ENCODE assay signal across 12 mouse cellular contexts in genomic region chr12:111436640-111437039, GRCm38 (mm10). TPM values are rescaled to one million over a fixed set of nuclear protein-coding genes. Genes with fewer than 3 reads are reported as not detected.
DNase-seq lines count a peak whose midpoint lies in the region; ATAC-seq and TF ChIP-seq lines count a peak whose summit lies in the region.
"Had no signal": no experiment of that assay in that cellular context is flagged by ENCODE, and none has a peak within 500 bp of the region (broad histone marks: within the 10 kb centered on the region; RNA-seq: fewer than 3 reads in every experiment).

No protein-coding gene starts in this region.

- no peak for ATAC-seq in liver, embryonic 16.5 days (ENCODE audit: low read depth)
- ATAC-seq: forebrain, postnatal 0 days had no signal

- no peak overlapping the region for H3K4me2 ChIP-seq in liver, embryonic 16.5 days (ENCODE audit: low read depth, low read length)
- H3K4me2 ChIP-seq: limb, embryonic 13.5 days had no signal

- TF ChIP-seq CTCF in left cerebral cortex, adult 2 months (IDR thresholded peaks at IDR 0.05): no peak
- no peak for TF ChIP-seq CTCF in cortical plate, adult 2 months (IDR thresholded peaks at IDR 0.05; ENCODE audit: extremely low read depth, insufficient read depth, low read length)

- intact Hi-C loops in left cerebral cortex, adult 2 months (cut with DNase I): no loop called here

- H3K36me3 ChIP-seq in liver, embryonic 16.5 days (ENCODE audit: control insufficient read depth, insufficient read depth): no peaks in the 10 kb centered on the region
- H3K36me3 ChIP-seq: limb, embryonic 13.5 days had no signal

- H3K9me3 ChIP-seq in liver, embryonic 16.5 days (replicated peaks; ENCODE audit: control insufficient read depth, low read length): no peaks in the 10 kb centered on the region
- H3K9me3 ChIP-seq: limb, embryonic 13.5 days had no signal

- peak overlapping the region; percentile 50; the same call in 1 of the 2 replicates for H3K27ac ChIP-seq in left cerebral cortex, adult 2 months
- peak overlapping the region; percentile 37; the same call in 1 of the 2 replicates for H3K27ac ChIP-seq in cortical plate, adult 2 months (ENCODE audit: insufficient read depth, low read length)
- H3K27ac ChIP-seq in liver, embryonic 16.5 days (ENCODE audit: low read length): peak overlapping the region; percentile 49
- H3K27ac ChIP-seq: limb, embryonic 13.5 days had no signal

- no peak overlapping the region for H3K4me3 ChIP-seq in left cerebral cortex, adult 2 months
- H3K4me3 ChIP-seq in cortical plate, adult 2 months (ENCODE audit: insufficient read depth, low read length): no peak overlapping the region
- H3K4me3 ChIP-seq in liver, embryonic 16.5 days (ENCODE audit: low read depth, low read length): no peak overlapping the region
- H3K4me3 ChIP-seq: limb, embryonic 13.5 days had no signal

- no peak for TF ChIP-seq POLR2A in cortical plate, adult 2 months (IDR thresholded peaks at IDR 0.05; ENCODE audit: extremely low read depth, insufficient read depth, low read length)

- DNase-seq in left cerebral cortex, adult 2 months (ENCODE audit: extremely low spot score in 1 of 2, low spot score in 2 of 2): peak in 1 of 2 experiments; percentile 33
- no peak for DNase-seq in left cerebral cortex, adult 11 months (ENCODE audit: low spot score)
- peak; percentile 28 for DNase-seq in right cerebral cortex, postnatal 14 days
- DNase-seq in adrenal gland, postnatal 4 days (ENCODE audit: low spot score in 2 of 2): no peak
- DNase-seq in urinary bladder, postnatal 10 days (ENCODE audit: low spot score): no peak
- DNase-seq in thymus, postnatal 0 days (ENCODE audit: low spot score): no peak
- DNase-seq: forebrain, postnatal 0 days had no signal

- peaks cover 3% of the 10 kb centered on the region; the same call in 1 of the 2 replicates for H3K4me1 ChIP-seq in cortical plate, adult 2 months (ENCODE audit: control insufficient read depth, insufficient read depth, low read length)
- H3K4me1 ChIP-seq in liver, embryonic 16.5 days (ENCODE audit: control insufficient read depth, low read depth, low read length): peaks cover 78% of the 10 kb centered on the region

- no peak overlapping the region for H3K9ac ChIP-seq in liver, embryonic 16.5 days (ENCODE audit: low read depth, low read length)
- H3K9ac ChIP-seq: forebrain, postnatal 0 days; limb, embryonic 13.5 days had no signal

- no peaks in the 10 kb centered on the region for H3K27me3 ChIP-seq in liver, embryonic 16.5 days (ENCODE audit: control insufficient read depth, insufficient read depth, low read depth, low read length)

- 58% methylated on average over 8 of the region's 8 CpGs for WGBS in liver, embryonic 16.5 days (ENCODE audit: insufficient replicate concordance)

RNA-seq across cellular contexts. Expression of gene Tnfaip2, which starts 5.6 kb away (rescaled TPM):
- under 1 TPM; 0.82 to 0.84 TPM for total RNA-seq in left cerebral cortex, adult 2 months (2021)
- 0.66 and 0.79 TPM in 2 replicates for polyA plus RNA-seq in cortical plate, adult 2 months (2012; rRNA removed)
- 71.9 and 77.2 TPM in 2 replicates for polyA plus RNA-seq in liver, embryonic 16.5 days (2015; fragmentation: Nextera tagmentation; extraction: Ambion mirVana)
- total RNA-seq in adrenal gland, postnatal 4 days (2021): 10 to 100 TPM; 17.6 to 25.8 TPM
- polyA plus RNA-seq in thymus, postnatal 0 days (2015; fragmentation: Nextera tagmentation; extraction: Ambion mirVana): 9.0 and 9.1 TPM in 2 replicates

RNA-seq across cellular contexts. Expression of gene Exoc3l4, which starts 19.8 kb away (rescaled TPM):
- total RNA-seq in left cerebral cortex, adult 2 months (2021): under 1 TPM; 0.54 to 0.96 TPM
- polyA plus RNA-seq in cortical plate, adult 2 months (2012; rRNA removed): 2.4 and 2.5 TPM in 2 replicates
- polyA plus RNA-seq in liver, embryonic 16.5 days (2015; fragmentation: Nextera tagmentation; extraction: Ambion mirVana): 23.4 and 28.5 TPM in 2 replicates
- 10 to 100 TPM in 1 of 2 experiments, 1 to 10 TPM in 1; 9.6 to 10.4 TPM for total RNA-seq in adrenal gland, postnatal 4 days (2021)
- polyA plus RNA-seq in thymus, postnatal 0 days (2015; fragmentation: Nextera tagmentation; extraction: Ambion mirVana): 25.3 and 33.2 TPM in 2 replicates

RNA-seq across cellular contexts. Expression of gene Lbhd2, which starts 30.0 kb away (rescaled TPM):
- 1 to 10 TPM; 1.3 to 2.8 TPM for total RNA-seq in left cerebral cortex, adult 2 months (2021)
- 0.45 and 1.4 TPM in 2 replicates for polyA plus RNA-seq in cortical plate, adult 2 months (2012; rRNA removed)
- not detected in 2 replicates for polyA plus RNA-seq in liver, embryonic 16.5 days (2015; fragmentation: Nextera tagmentation; extraction: Ambion mirVana)
- 1 to 10 TPM; 1.1 to 3.0 TPM for total RNA-seq in adrenal gland, postnatal 4 days (2021)
- polyA plus RNA-seq in thymus, postnatal 0 days (2015; fragmentation: Nextera tagmentation; extraction: Ambion mirVana): 4.8 and 5.9 TPM in 2 replicates
- polyA plus RNA-seq: embryonic facial prominence, embryonic 11.5 days; hindbrain, embryonic 11.5 days had no signal

RNA-seq across cellular contexts. Expression of gene Gm266, which starts 49.0 kb away (rescaled TPM):
- total RNA-seq in left cerebral cortex, adult 2 months (2021): 1 to 10 TPM; 3.1 to 3.3 TPM
- 6.3 and 9.1 TPM in 2 replicates for polyA plus RNA-seq in cortical plate, adult 2 months (2012; rRNA removed)
- 0.46 and 0.52 TPM in 2 replicates for polyA plus RNA-seq in liver, embryonic 16.5 days (2015; fragmentation: Nextera tagmentation; extraction: Ambion mirVana)
- total RNA-seq in adrenal gland, postnatal 4 days (2021): 10 to 100 TPM in 1 of 2 experiments, 1 to 10 TPM in 1; 1.4 to 11.3 TPM
- 20.6 and 21.1 TPM in 2 replicates for polyA plus RNA-seq in thymus, postnatal 0 days (2015; fragmentation: Nextera tagmentation; extraction: Ambion mirVana)

RNA-seq across cellular contexts. Expression of gene Cdc42bpb, which starts 59.1 kb away (rescaled TPM):
- 100 to 1,000 TPM; 137 to 142 TPM for total RNA-seq in left cerebral cortex, adult 2 months (2021)
- 195 and 201 TPM in 2 replicates for polyA plus RNA-seq in cortical plate, adult 2 months (2012; rRNA removed)
- 8.1 and 10.1 TPM in 2 replicates for polyA plus RNA-seq in liver, embryonic 16.5 days (2015; fragmentation: Nextera tagmentation; extraction: Ambion mirVana)
- 100 to 1,000 TPM; 127 to 134 TPM for total RNA-seq in adrenal gland, postnatal 4 days (2021)
- polyA plus RNA-seq in thymus, postnatal 0 days (2015; fragmentation: Nextera tagmentation; extraction: Ambion mirVana): 4.3 and 4.9 TPM in 2 replicates
